Mouse (Mus musculus): Measurements from ENCODE around the gene Rbm47. TPM values are rescaled to one million over a fixed set of nuclear protein-coding genes. Genes with fewer than 3 reads are reported as not detected.

Gene Rbm47
- polyA plus RNA-seq, 1 experiment: 37.2 TPM

GRCm38 (mm10) chr5:66149571-66149970 lies 23.3 kb downstream of the Rbm47 start:
- WGBS: 43% methylated on average over 3 of the region's 3 CpGs
- H3K4me3 ChIP-seq (replicated peaks; ENCODE audit: extremely low read depth, low read depth, low read length): no peak overlapping the region

GRCm38 (mm10) chr5:66149111-66149510 lies 23.8 kb downstream of the Rbm47 start:
- WGBS: 67% methylated on average over 2 of the region's 2 CpGs
- no peaks in the 10 kb centered on the region; the same call in 1 of the 2 replicates for H3K4me1 ChIP-seq (ENCODE audit: control insufficient read depth, insufficient read depth, low read length)
- no peak for DNase-seq
- TF ChIP-seq POLR2A (IDR thresholded peaks at IDR 0.05; ENCODE audit: borderline replicate concordance, extremely low read depth, low read depth, low read length) (no peak), CTCF (IDR thresholded peaks at IDR 0.05; ENCODE audit: insufficient read depth, low read length) (no peak)
- no peak overlapping the region for H3K4me3 ChIP-seq (replicated peaks; ENCODE audit: extremely low read depth, low read depth, low read length)

More at GRCm38 (mm10) chr5:66149571-66149970, 23.3 kb downstream of the Rbm47 start:
- H3K4me1 ChIP-seq (ENCODE audit: control insufficient read depth, insufficient read depth, low read length): no peaks in the 10 kb centered on the region; the same call in 1 of the 2 replicates
- DNase-seq: no peak
- no peak for TF ChIP-seq CTCF (IDR thresholded peaks at IDR 0.05; ENCODE audit: insufficient read depth, low read length)
- TF ChIP-seq POLR2A (IDR thresholded peaks at IDR 0.05; ENCODE audit: borderline replicate concordance, extremely low read depth, low read depth, low read length): no peak

- WGBS: 80% methylated on average over 3 of the region's 3 CpGs
- H3K4me3 ChIP-seq (replicated peaks; ENCODE audit: extremely low read depth, low read depth, low read length): no peak overlapping the region
- no peak for DNase-seq
- no peak for TF ChIP-seq CTCF (IDR thresholded peaks at IDR 0.05; ENCODE audit: insufficient read depth, low read length)
- TF ChIP-seq POLR2A (IDR thresholded peaks at IDR 0.05; ENCODE audit: borderline replicate concordance, extremely low read depth, low read depth, low read length): no peak
- no peaks in the 10 kb centered on the region; the same call in 1 of the 2 replicates for H3K4me1 ChIP-seq (ENCODE audit: control insufficient read depth, insufficient read depth, low read length)
Measured at GRCm38 (mm10) chr5:66147313-66147712, 25.6 kb downstream of the Rbm47 start.

GRCm38 (mm10) chr5:66145583-66145982 lies 27.3 kb downstream of the Rbm47 start:
- 67% methylated on average over 5 of the region's 5 CpGs for WGBS
- Histone ChIP-seq H3K4me1 (ENCODE audit: control insufficient read depth, insufficient read depth, low read length) (no peaks in the 10 kb centered on the region; the same call in 1 of the 2 replicates), H3K4me3 (replicated peaks; ENCODE audit: extremely low read depth, low read depth, low read length) (no peak overlapping the region)
- DNase-seq: no peak
- TF ChIP-seq POLR2A (IDR thresholded peaks at IDR 0.05; ENCODE audit: borderline replicate concordance, extremely low read depth, low read depth, low read length): no peak
- TF ChIP-seq CTCF (IDR thresholded peaks at IDR 0.05; ENCODE audit: insufficient read depth, low read length): no peak

GRCm38 (mm10) chr5:66143093-66144032 lies 29.6 kb downstream of the Rbm47 start:
- TF ChIP-seq CTCF (IDR thresholded peaks at IDR 0.05; ENCODE audit: insufficient read depth, low read length) (no peak), POLR2A (IDR thresholded peaks at IDR 0.05; ENCODE audit: borderline replicate concordance, extremely low read depth, low read depth, low read length) (no peak)
- Histone ChIP-seq H3K4me1 (ENCODE audit: control insufficient read depth, insufficient read depth, low read length) (peaks cover 2% of the 10 kb centered on the region; the same call in 1 of the 2 replicates), H3K4me3 (replicated peaks; ENCODE audit: extremely low read depth, low read depth, low read length) (no peak overlapping the region)
- no peak for DNase-seq
- WGBS: 61% methylated on average over 14 of the region's 14 CpGs

- no peak for DNase-seq
- Histone ChIP-seq H3K4me1 (ENCODE audit: control insufficient read depth, insufficient read depth, low read length) (peaks cover 2% of the 10 kb centered on the region; the same call in 1 of the 2 replicates), H3K4me3 (replicated peaks; ENCODE audit: extremely low read depth, low read depth, low read length) (no peak overlapping the region)
- WGBS: 81% methylated on average over 4 of the region's 4 CpGs
- TF ChIP-seq CTCF (IDR thresholded peaks at IDR 0.05; ENCODE audit: insufficient read depth, low read length) (no peak), POLR2A (IDR thresholded peaks at IDR 0.05; ENCODE audit: borderline replicate concordance, extremely low read depth, low read depth, low read length) (no peak)
Measured at GRCm38 (mm10) chr5:66141474-66141873, 31.4 kb downstream of the Rbm47 start.

GRCm38 (mm10) chr5:66139634-66140295 lies 33.2 kb downstream of the Rbm47 start:
- 25% methylated on average over 6 of the region's 6 CpGs for WGBS
- H3K4me1 ChIP-seq (ENCODE audit: control insufficient read depth, insufficient read depth, low read length): peaks cover 2% of the 10 kb centered on the region; the same call in 1 of the 2 replicates
- TF ChIP-seq CTCF (IDR thresholded peaks at IDR 0.05; ENCODE audit: insufficient read depth, low read length): no peak
- TF ChIP-seq POLR2A (IDR thresholded peaks at IDR 0.05; ENCODE audit: borderline replicate concordance, extremely low read depth, low read depth, low read length): no peak
- no peak for DNase-seq
- H3K4me3 ChIP-seq (replicated peaks; ENCODE audit: extremely low read depth, low read depth, low read length): no peak overlapping the region

GRCm38 (mm10) chr5:66139171-66139570 lies 33.7 kb downstream of the Rbm47 start:
- peaks cover 2% of the 10 kb centered on the region; the same call in 1 of the 2 replicates for H3K4me1 ChIP-seq (ENCODE audit: control insufficient read depth, insufficient read depth, low read length)
- TF ChIP-seq POLR2A (IDR thresholded peaks at IDR 0.05; ENCODE audit: borderline replicate concordance, extremely low read depth, low read depth, low read length) (no peak), CTCF (IDR thresholded peaks at IDR 0.05; ENCODE audit: insufficient read depth, low read length) (no peak)
- no peak for DNase-seq
- no peak overlapping the region for H3K4me3 ChIP-seq (replicated peaks; ENCODE audit: extremely low read depth, low read depth, low read length)
- WGBS: 67% methylated on average over 6 of the region's 6 CpGs

- Histone ChIP-seq H3K4me3 (replicated peaks; ENCODE audit: extremely low read depth, low read depth, low read length) (no peak overlapping the region), H3K4me1 (ENCODE audit: control insufficient read depth, insufficient read depth, low read length) (peaks cover 2% of the 10 kb centered on the region; the same call in 1 of the 2 replicates)
- DNase-seq: no peak
- 37% methylated on average over 10 of the region's 10 CpGs for WGBS
- no peak for TF ChIP-seq POLR2A (IDR thresholded peaks at IDR 0.05; ENCODE audit: borderline replicate concordance, extremely low read depth, low read depth, low read length)
- no peak for TF ChIP-seq CTCF (IDR thresholded peaks at IDR 0.05; ENCODE audit: insufficient read depth, low read length)
Measured at GRCm38 (mm10) chr5:66138597-66138996, 34.3 kb downstream of the Rbm47 start.
